8 mouse cellular contexts compared by ENCODE assay signal in genomic region chr9:110531151-110531791, GRCm38 (mm10). TPM values are rescaled to one million over a fixed set of nuclear protein-coding genes. Genes with fewer than 3 reads are reported as not detected.
DNase-seq lines count a peak whose midpoint lies in the region; ATAC-seq lines count a peak whose summit lies in the region.

No protein-coding gene starts in this region.

- H3K4me1 ChIP-seq in kidney, embryonic 15.5 days: peaks cover 27% of the 10 kb centered on the region
- peaks cover 39% of the 10 kb centered on the region for H3K4me1 ChIP-seq in hindbrain, embryonic 15.5 days (replicated peaks)

- H3K36me3 ChIP-seq in kidney, embryonic 15.5 days: peaks cover 3% of the 10 kb centered on the region; the same call in 1 of the 2 replicates
- H3K36me3 ChIP-seq in hindbrain, embryonic 15.5 days: no peaks in the 10 kb centered on the region

- H3K27ac ChIP-seq in kidney, embryonic 15.5 days: peak overlapping the region; percentile 100
- H3K27ac ChIP-seq in hindbrain, embryonic 15.5 days (replicated peaks): peak overlapping the region; percentile 100

- peak overlapping the region; percentile 83 for H3K9ac ChIP-seq in kidney, embryonic 15.5 days
- peak overlapping the region; percentile 93 for H3K9ac ChIP-seq in hindbrain, embryonic 15.5 days

- DNase-seq in kidney, adult 9 months: no peak
- peak; percentile 6 for DNase-seq in embryo, embryonic 10 days (ENCODE audit: low spot score)
- peak; percentile 29 for DNase-seq in naive thymus-derived CD4-positive, alpha-beta T cell, adult 2 months (ENCODE audit: low read depth)
- DNase-seq in gastrocnemius, adult 18-20 months (ENCODE audit: low spot score): no peak
- no peak for DNase-seq in urinary bladder, postnatal 4 days (ENCODE audit: low spot score in 2 of 2)

- peak overlapping the region; percentile 66 for H3K4me2 ChIP-seq in kidney, embryonic 15.5 days
- peak overlapping the region; percentile 78 for H3K4me2 ChIP-seq in hindbrain, embryonic 15.5 days

- peak overlapping the region; percentile 100 for H3K4me3 ChIP-seq in kidney, embryonic 15.5 days (replicated peaks)
- H3K4me3 ChIP-seq in hindbrain, embryonic 15.5 days: peak overlapping the region; percentile 99

- no peaks in the 10 kb centered on the region for H3K9me3 ChIP-seq in kidney, embryonic 15.5 days (replicated peaks)
- no peaks in the 10 kb centered on the region for H3K9me3 ChIP-seq in hindbrain, embryonic 15.5 days

- 27% methylated on average over 6 of the region's 6 CpGs for WGBS in kidney, embryonic 15.5 days
- WGBS in hindbrain, embryonic 15.5 days: 31% methylated on average over 6 of the region's 6 CpGs

- no peaks in the 10 kb centered on the region for H3K27me3 ChIP-seq in kidney, embryonic 15.5 days
- H3K27me3 ChIP-seq in hindbrain, embryonic 15.5 days: no peaks in the 10 kb centered on the region

- ATAC-seq in kidney, embryonic 15.5 days (replicated peaks; ENCODE audit: low FRiP score): no peak
- ATAC-seq in hindbrain, embryonic 15.5 days (ENCODE audit: low FRiP score, low read depth): no peak
- no peak for ATAC-seq in monocyte, adult 5-6 weeks (replicated peaks; ENCODE audit: insufficient number of reproducible peaks, low FRiP score, low TSS enrichment, poor library complexity, severe bottlenecking)

RNA-seq across cellular contexts. Expression of gene Setd2, which starts 1.1 kb away (rescaled TPM):
- polyA plus RNA-seq in kidney, embryonic 15.5 days (2015; fragmentation: Nextera tagmentation; extraction: Ambion mirVana): 33.8 and 36.2 TPM in 2 replicates
- polyA plus RNA-seq in hindbrain, embryonic 15.5 days (2015; fragmentation: Nextera tagmentation; extraction: Ambion mirVana): 30.5 and 31.6 TPM in 2 replicates
- total RNA-seq in gastrocnemius, adult 18-20 months (2021): 10 to 100 TPM; 25.8 to 26.9 TPM
- 253 to 368 TPM (median 266 TPM) in 3 replicates for total RNA-seq in monocyte, adult 5-6 weeks (2017)

RNA-seq across cellular contexts. Expression of gene Kif9, which starts 54.5 kb away (rescaled TPM):
- 0.82 and 1.5 TPM in 2 replicates for polyA plus RNA-seq in kidney, embryonic 15.5 days (2015; fragmentation: Nextera tagmentation; extraction: Ambion mirVana)
- polyA plus RNA-seq in hindbrain, embryonic 15.5 days (2015; fragmentation: Nextera tagmentation; extraction: Ambion mirVana): 4.7 and 6.2 TPM in 2 replicates
- not detected for total RNA-seq in gastrocnemius, adult 18-20 months (2021)
- 1.8 to 5.4 TPM (median 4.0 TPM) in 3 replicates for total RNA-seq in monocyte, adult 5-6 weeks (2017)

RNA-seq across cellular contexts. Expression of gene Klhl18, which starts 54.8 kb away (rescaled TPM):
- 8.9 and 10.5 TPM in 2 replicates for polyA plus RNA-seq in kidney, embryonic 15.5 days (2015; fragmentation: Nextera tagmentation; extraction: Ambion mirVana)
- 23.8 and 27.4 TPM in 2 replicates for polyA plus RNA-seq in hindbrain, embryonic 15.5 days (2015; fragmentation: Nextera tagmentation; extraction: Ambion mirVana)
- 1 to 10 TPM; 7.0 to 7.7 TPM for total RNA-seq in gastrocnemius, adult 18-20 months (2021)
- 18.9 to 29.8 TPM (median 24.5 TPM) in 3 replicates for total RNA-seq in monocyte, adult 5-6 weeks (2017)

Comparison
In these comparisons a context has a peak if more than half of its experiments do, and no peak if none do; other contexts are left out.
1. DNase-seq: peak in embryo, embryonic 10 days (single experiment) and naive thymus-derived CD4-positive, alpha-beta T cell, adult 2 months (single experiment); none in kidney, adult 9 months (single experiment), gastrocnemius, adult 18-20 months (single experiment) and urinary bladder, postnatal 4 days (0 of 2).